Mouse (Mus musculus): Measurements from ENCODE around the gene Naa60. TPM values are rescaled to one million over a fixed set of nuclear protein-coding genes. Genes with fewer than 3 reads are reported as not detected.

Gene Naa60
- polyA plus RNA-seq, 1 experiment from 2014 or later, result 54.6 TPM

DNA sequence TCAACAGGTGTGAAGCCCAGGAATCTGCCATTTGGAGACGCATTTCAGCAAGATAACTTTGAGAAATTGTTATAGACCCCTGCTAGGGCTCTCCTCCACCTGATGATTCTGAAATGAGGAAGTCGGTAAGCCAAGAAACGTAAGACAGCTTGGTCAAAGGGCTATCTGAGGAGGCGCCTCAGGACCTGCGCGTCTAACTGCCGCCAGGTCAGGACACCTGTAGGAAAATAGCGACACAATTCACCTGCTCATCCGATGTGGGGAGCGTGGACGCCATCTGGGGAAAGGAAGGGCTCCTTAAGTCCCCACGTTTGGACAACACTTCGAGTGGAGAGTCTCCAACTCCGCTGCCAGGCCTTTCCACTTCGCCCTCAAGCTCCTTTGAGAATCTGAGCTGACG is 360 bp upstream of the Naa60 start:
- Histone ChIP-seq H3K4me2 (ENCODE audit: low read depth, severe bottlenecking) (peak overlapping the region; percentile 50), H3K9me3 (ENCODE audit: control insufficient read depth, low read length) (no peaks in the 10 kb centered on the region), H3K36me3 (ENCODE audit: control insufficient read depth, insufficient read depth, low read length) (no peaks in the 10 kb centered on the region), H3K9ac (ENCODE audit: low read length) (peak overlapping the region; percentile 43), H3K27ac (replicated peaks; ENCODE audit: low read depth, low read length) (no peak overlapping the region), H3K4me1 (ENCODE audit: control insufficient read depth, insufficient read depth, low read length) (no peaks in the 10 kb centered on the region; the same call in 1 of the 2 replicates), H3K27me3 (ENCODE audit: control insufficient read depth, insufficient read depth, low read length) (no peaks in the 10 kb centered on the region), H3K4me3 (ENCODE audit: low read depth, low read length) (peak overlapping the region; percentile 30)
- WGBS, result under 1% methylated on average over 16 of the region's 16 CpGs
- ATAC-seq (ENCODE audit: insufficient number of reproducible peaks, low FRiP score, low TSS enrichment, low read depth) (peak; percentile 9; the same call in 1 of the 2 replicates), DNase-seq (ENCODE audit: low spot score) (no peak)

DNA sequence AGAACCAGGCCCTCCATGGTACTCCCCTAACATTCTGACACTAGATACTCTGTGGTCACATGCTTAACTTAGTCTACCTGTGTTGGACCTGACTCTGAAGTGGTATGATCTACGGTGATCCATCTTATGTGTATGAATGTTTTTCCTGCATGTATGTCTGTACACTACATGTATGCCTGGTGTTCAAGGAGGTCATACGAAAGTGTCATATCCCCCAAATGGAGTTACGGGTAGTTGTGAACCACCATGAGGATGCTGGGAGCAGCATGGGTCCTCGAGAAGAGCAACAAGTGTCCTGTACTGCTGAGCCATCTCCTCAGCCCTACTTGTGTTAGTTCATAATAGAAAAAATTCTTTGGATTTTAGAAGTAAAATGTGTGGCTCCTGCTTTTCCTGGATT is 4.2 kb downstream of the Naa60 start:
- ATAC-seq (ENCODE audit: insufficient number of reproducible peaks, low FRiP score, low TSS enrichment, low read depth) (no peak), DNase-seq (ENCODE audit: low spot score) (no peak)
- Histone ChIP-seq H3K27ac (replicated peaks; ENCODE audit: low read depth, low read length) (no peak overlapping the region), H3K4me3 (ENCODE audit: low read depth, low read length) (no peak overlapping the region), H3K4me1 (ENCODE audit: control insufficient read depth, insufficient read depth, low read length) (no peaks in the 10 kb centered on the region; the same call in 1 of the 2 replicates), H3K9ac (ENCODE audit: low read length) (no peak overlapping the region), H3K27me3 (ENCODE audit: control insufficient read depth, insufficient read depth, low read length) (no peaks in the 10 kb centered on the region), H3K4me2 (ENCODE audit: low read depth, severe bottlenecking) (no peak overlapping the region), H3K36me3 (ENCODE audit: control insufficient read depth, insufficient read depth, low read length) (no peaks in the 10 kb centered on the region), H3K9me3 (ENCODE audit: control insufficient read depth, low read length) (no peaks in the 10 kb centered on the region)
- WGBS, result 90% methylated on average over 4 of the region's 4 CpGs

GRCm38 (mm10) chr16:3884201-3885064 is 12.3 kb downstream of the Naa60 start, which contains the start of the genes Zfp597 and Gm20695:
Gene Zfp597, minus strand, starts transcription at chr16:3884561.
Gene Gm20695, plus strand, starts transcription at chr16:3884648.
- peak; percentile 97 for ATAC-seq (ENCODE audit: insufficient number of reproducible peaks, low FRiP score, low TSS enrichment, low read depth)
- H3K9ac ChIP-seq (ENCODE audit: low read length), result peak within 1 kb of the TSS; percentile 82
- under 1% methylated on average over 80 of the region's 88 CpGs for whole genome bisulfite sequencing

DNA sequence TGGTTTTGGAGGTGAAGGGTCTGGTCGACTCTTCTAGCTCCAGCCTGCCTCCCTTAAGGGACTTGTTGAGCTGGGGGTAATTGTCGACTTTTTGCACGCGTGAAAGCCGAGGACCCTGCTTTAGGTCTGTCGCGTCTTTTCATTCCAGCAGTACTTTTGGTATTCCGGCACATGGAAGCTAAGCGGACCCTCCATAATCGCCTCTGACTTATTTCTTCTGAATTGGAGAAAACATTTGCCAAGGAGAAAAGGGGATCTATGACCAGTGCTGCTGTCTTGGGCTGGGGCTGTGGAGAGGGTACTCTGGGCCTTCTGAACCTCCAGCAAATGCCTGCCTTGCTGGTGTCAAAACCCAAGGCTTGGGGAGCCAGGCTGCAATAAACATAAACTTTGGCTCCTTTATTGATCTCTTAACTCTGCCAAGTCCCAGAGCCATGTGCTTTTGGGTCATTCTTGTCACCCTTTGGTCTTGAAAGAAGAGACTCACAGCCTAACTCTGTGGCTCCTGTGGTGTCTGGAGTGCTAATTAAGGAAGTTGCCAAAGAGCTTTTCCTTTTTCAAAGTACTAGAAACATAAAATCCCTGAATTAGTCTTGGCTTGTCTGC is 13.0 kb downstream of the Naa60 start:
- Histone ChIP-seq H3K4me1 (ENCODE audit: control insufficient read depth, insufficient read depth, low read length) (peaks cover 5% of the 10 kb centered on the region; the same call in 1 of the 2 replicates), H3K36me3 (ENCODE audit: control insufficient read depth, insufficient read depth, low read length) (no peaks in the 10 kb centered on the region), H3K9me3 (ENCODE audit: control insufficient read depth, low read length) (no peaks in the 10 kb centered on the region), H3K9ac (ENCODE audit: low read length) (peak overlapping the region; percentile 82), H3K27me3 (ENCODE audit: control insufficient read depth, insufficient read depth, low read length) (no peaks in the 10 kb centered on the region), H3K4me2 (ENCODE audit: low read depth, severe bottlenecking) (peak overlapping the region; percentile 71), H3K27ac (replicated peaks; ENCODE audit: low read depth, low read length) (peak overlapping the region; percentile 52; the same call in 1 of the 2 replicates), H3K4me3 (ENCODE audit: low read depth, low read length) (peak overlapping the region; percentile 84)
- 3% methylated on average over 10 of the region's 10 CpGs for WGBS
- DNase-seq (ENCODE audit: low spot score), result no peak
- peak; percentile 10; the same call in 1 of the 2 replicates for ATAC-seq (ENCODE audit: insufficient number of reproducible peaks, low FRiP score, low TSS enrichment, low read depth)

More at GRCm38 (mm10) chr16:3884201-3885064, 12.3 kb downstream of the Naa60 start, which contains the start of the genes Zfp597 and Gm20695:
- peak within 1 kb of the TSS; percentile 71 for H3K4me2 ChIP-seq (ENCODE audit: low read depth, severe bottlenecking)
- peak within 1 kb of the TSS; percentile 64 for H3K27ac ChIP-seq (replicated peaks; ENCODE audit: low read depth, low read length)
- H3K9me3 ChIP-seq (ENCODE audit: control insufficient read depth, low read length), result no peaks in the 10 kb centered on the region
- no peaks in the 10 kb centered on the region for H3K27me3 ChIP-seq (ENCODE audit: control insufficient read depth, insufficient read depth, low read length)
- peak within 1 kb of the TSS; percentile 84 for H3K4me3 ChIP-seq (ENCODE audit: low read depth, low read length)
- peak; percentile 94 for DNase-seq (ENCODE audit: low spot score)
- no peaks in the 10 kb centered on the region for H3K36me3 ChIP-seq (ENCODE audit: control insufficient read depth, insufficient read depth, low read length)
- H3K4me1 ChIP-seq (ENCODE audit: control insufficient read depth, insufficient read depth, low read length), result peaks cover 5% of the 10 kb centered on the region; the same call in 1 of the 2 replicates

DNA sequence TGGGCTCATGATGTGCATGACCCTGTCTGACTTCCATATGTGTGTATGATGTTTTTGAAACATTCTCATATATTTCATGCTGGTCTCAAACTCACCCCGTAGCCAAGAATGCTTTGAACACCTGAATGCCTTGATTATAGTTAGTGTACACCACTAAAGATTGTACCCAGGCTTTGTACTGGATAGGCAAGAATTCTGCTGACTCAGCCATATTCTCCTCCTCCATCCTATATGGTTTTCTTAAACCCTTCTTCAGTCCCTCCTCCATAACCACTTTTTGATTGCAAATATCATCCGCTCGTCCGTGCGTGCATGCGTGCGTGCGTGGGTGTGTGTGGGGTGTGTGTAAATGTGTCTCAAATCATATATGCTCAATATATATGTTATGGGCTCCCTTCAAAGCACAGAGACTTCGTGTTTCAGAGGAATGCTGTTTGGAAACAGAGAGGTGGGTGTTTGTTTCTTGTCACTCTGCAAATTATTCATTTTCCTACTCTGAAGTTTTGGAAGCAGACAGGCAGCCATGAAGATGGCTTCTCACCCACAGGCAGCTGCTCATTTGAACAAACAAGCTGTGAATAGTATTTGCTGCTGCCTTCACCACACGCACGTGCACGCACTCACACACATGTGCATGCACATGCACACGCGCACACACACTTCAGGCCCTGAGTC is 19.6 kb downstream of the Naa60 start:
- ATAC-seq (ENCODE audit: insufficient number of reproducible peaks, low FRiP score, low TSS enrichment, low read depth) (no peak), DNase-seq (ENCODE audit: low spot score) (no peak)
- no peaks in the 10 kb centered on the region for H3K27me3 ChIP-seq (ENCODE audit: control insufficient read depth, insufficient read depth, low read length)
- H3K9ac ChIP-seq (ENCODE audit: low read length), result no peak overlapping the region
- H3K4me1 ChIP-seq (ENCODE audit: control insufficient read depth, insufficient read depth, low read length), result no peaks in the 10 kb centered on the region
- no peak overlapping the region for H3K4me3 ChIP-seq (ENCODE audit: low read depth, low read length)
- no peak overlapping the region for H3K4me2 ChIP-seq (ENCODE audit: low read depth, severe bottlenecking)
- no peaks in the 10 kb centered on the region for H3K9me3 ChIP-seq (ENCODE audit: control insufficient read depth, low read length)
- H3K36me3 ChIP-seq (ENCODE audit: control insufficient read depth, insufficient read depth, low read length), result no peaks in the 10 kb centered on the region
- 94% methylated on average over 14 of the region's 14 CpGs for WGBS
- no peak overlapping the region for H3K27ac ChIP-seq (replicated peaks; ENCODE audit: low read depth, low read length)

- no peaks in the 10 kb centered on the region for H3K9me3 ChIP-seq (ENCODE audit: control insufficient read depth, low read length)
- no peaks in the 10 kb centered on the region for H3K27me3 ChIP-seq (ENCODE audit: control insufficient read depth, insufficient read depth, low read length)
- ATAC-seq (ENCODE audit: insufficient number of reproducible peaks, low FRiP score, low TSS enrichment, low read depth), result no peak
- WGBS, result 62% methylated on average over 3 of the region's 3 CpGs
- no peak overlapping the region for H3K4me2 ChIP-seq (ENCODE audit: low read depth, severe bottlenecking)
- H3K27ac ChIP-seq (replicated peaks; ENCODE audit: low read depth, low read length), result no peak overlapping the region
- no peaks in the 10 kb centered on the region; the same call in 1 of the 2 replicates for H3K36me3 ChIP-seq (ENCODE audit: control insufficient read depth, insufficient read depth, low read length)
- no peaks in the 10 kb centered on the region for H3K4me1 ChIP-seq (ENCODE audit: control insufficient read depth, insufficient read depth, low read length)
- H3K4me3 ChIP-seq (ENCODE audit: low read depth, low read length), result no peak overlapping the region
- DNase-seq (ENCODE audit: low spot score), result no peak
- H3K9ac ChIP-seq (ENCODE audit: low read length), result no peak overlapping the region
Observed at GRCm38 (mm10) chr16:3893739-3894138, 21.6 kb downstream of the Naa60 start.

DNA sequence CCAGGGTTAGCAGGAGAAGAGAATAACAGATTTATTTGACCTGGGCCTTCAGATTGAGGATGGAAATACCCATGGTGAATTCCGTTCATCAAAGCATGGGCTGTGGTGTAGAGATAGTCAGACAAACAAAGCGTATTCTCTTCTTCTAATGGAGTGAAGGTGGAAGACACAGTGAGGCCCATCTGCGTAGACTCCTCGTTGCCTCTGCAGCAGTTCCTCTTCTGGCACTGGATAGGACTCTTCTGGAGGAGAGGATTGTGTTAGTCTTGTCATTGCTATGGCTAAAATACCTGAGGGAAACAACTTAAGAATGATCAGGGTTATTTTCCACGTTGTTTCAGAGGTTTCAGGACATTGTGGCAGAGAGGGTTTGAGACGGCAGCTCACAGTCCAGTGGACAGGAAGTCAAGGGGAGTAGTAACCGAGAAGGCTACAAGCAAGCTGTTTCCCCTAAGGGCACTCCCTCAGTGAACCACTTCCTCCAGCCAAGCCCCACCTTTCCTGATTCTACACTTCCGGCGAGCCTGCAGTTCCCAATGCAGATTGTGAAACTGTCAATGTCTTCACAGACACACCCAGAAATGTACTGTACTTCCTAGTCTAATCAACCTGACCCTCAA is 23.1 kb downstream of the Naa60 start:
- ATAC-seq (ENCODE audit: insufficient number of reproducible peaks, low FRiP score, low TSS enrichment, low read depth), result no peak
- no peak for DNase-seq (ENCODE audit: low spot score)
- Histone ChIP-seq H3K36me3 (ENCODE audit: control insufficient read depth, insufficient read depth, low read length) (peaks cover 2% of the 10 kb centered on the region; the same call in 1 of the 2 replicates), H3K27me3 (ENCODE audit: control insufficient read depth, insufficient read depth, low read length) (no peaks in the 10 kb centered on the region), H3K9ac (ENCODE audit: low read length) (no peak overlapping the region), H3K27ac (replicated peaks; ENCODE audit: low read depth, low read length) (no peak overlapping the region), H3K4me2 (ENCODE audit: low read depth, severe bottlenecking) (no peak overlapping the region), H3K4me1 (ENCODE audit: control insufficient read depth, insufficient read depth, low read length) (no peaks in the 10 kb centered on the region), H3K4me3 (ENCODE audit: low read depth, low read length) (no peak overlapping the region), H3K9me3 (ENCODE audit: control insufficient read depth, low read length) (no peaks in the 10 kb centered on the region)
- WGBS, result 81% methylated on average over 9 of the region's 9 CpGs

- no peak overlapping the region for H3K27ac ChIP-seq (replicated peaks; ENCODE audit: low read depth, low read length)
- H3K9ac ChIP-seq (ENCODE audit: low read length), result no peak overlapping the region
- no peaks in the 10 kb centered on the region for H3K4me1 ChIP-seq (ENCODE audit: control insufficient read depth, insufficient read depth, low read length)
- ATAC-seq (ENCODE audit: insufficient number of reproducible peaks, low FRiP score, low TSS enrichment, low read depth), result no peak
- no peak overlapping the region for H3K4me3 ChIP-seq (ENCODE audit: low read depth, low read length)
- no peaks in the 10 kb centered on the region for H3K27me3 ChIP-seq (ENCODE audit: control insufficient read depth, insufficient read depth, low read length)
- H3K4me2 ChIP-seq (ENCODE audit: low read depth, severe bottlenecking), result no peak overlapping the region
- H3K9me3 ChIP-seq (ENCODE audit: control insufficient read depth, low read length), result no peaks in the 10 kb centered on the region
- H3K36me3 ChIP-seq (ENCODE audit: control insufficient read depth, insufficient read depth, low read length), result peaks cover 2% of the 10 kb centered on the region; the same call in 1 of the 2 replicates
- 82% methylated on average over 6 of the region's 6 CpGs for WGBS
- DNase-seq (ENCODE audit: low spot score), result no peak
Observed at GRCm38 (mm10) chr16:3896046-3896445, 23.9 kb downstream of the Naa60 start.
